In the genomic region with DNA sequence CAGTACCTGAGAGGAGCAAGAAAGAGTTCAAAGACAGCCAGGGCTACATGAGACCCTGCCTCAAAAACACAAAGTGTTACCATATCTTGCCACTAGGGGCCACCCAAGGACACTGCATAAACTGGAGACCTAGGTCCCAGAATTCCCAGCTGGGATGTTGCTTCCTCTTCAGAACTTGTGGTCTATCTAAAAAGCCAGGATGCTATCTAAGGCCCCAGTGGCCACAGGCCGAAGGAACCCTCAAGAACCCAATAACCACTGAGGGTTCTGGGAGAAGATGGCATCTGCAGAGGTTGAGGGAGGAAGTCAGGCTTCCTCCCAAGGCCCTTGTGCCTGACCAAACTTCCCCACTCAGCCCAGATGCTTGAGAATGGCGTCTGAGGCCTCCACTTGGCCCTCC, we compare ENCODE assay signal across 8 mouse cellular contexts. TPM values are rescaled to one million over a fixed set of nuclear protein-coding genes. Genes with fewer than 3 reads are reported as not detected.
A peak's percentile ranks its signal among the peaks of the same experiment; 100 is the strongest.
DNase-seq lines count a peak whose midpoint lies in the region; ATAC-seq and TF ChIP-seq lines count a peak whose summit lies in the region.

No protein-coding gene starts in this region.

- 18% methylated on average over 2 of the region's 2 CpGs for WGBS in heart, adult 2 months

- peaks cover 2% of the 10 kb centered on the region for H3K4me1 ChIP-seq in ES-Bruce4 (ENCODE audit: control insufficient read depth, insufficient read depth, low read length)
- H3K4me1 ChIP-seq in heart, adult 2 months (ENCODE audit: control insufficient read depth, insufficient read depth, low read length): no peaks in the 10 kb centered on the region

- no peak overlapping the region for H3K27ac ChIP-seq in ES-Bruce4 (ENCODE audit: insufficient read depth, low read length)
- H3K27ac ChIP-seq in heart, adult 2 months: no peak overlapping the region
- H3K27ac ChIP-seq in layer of hippocampus, adult 2 months: no peak overlapping the region

- no peaks in the 10 kb centered on the region for H3K36me3 ChIP-seq in ES-Bruce4 (ENCODE audit: control insufficient read depth, insufficient read depth, low read length, poor library complexity, severe bottlenecking)
- H3K36me3 ChIP-seq in heart, adult 2 months (ENCODE audit: control insufficient read depth, insufficient read depth, low read length): no peaks in the 10 kb centered on the region

- peak overlapping the region; percentile 10; the same call in 1 of the 2 replicates for H3K4me3 ChIP-seq in ES-Bruce4 (ENCODE audit: low read depth, low read length)
- no peak overlapping the region for H3K4me3 ChIP-seq in heart, adult 2 months
- no peak overlapping the region for H3K4me3 ChIP-seq in layer of hippocampus, adult 2 months

- peak; percentile 47 for DNase-seq in WW6 (ENCODE audit: low read depth, low spot score)
- peak; percentile 91 for DNase-seq in embryo, embryonic 10.5 days (ENCODE audit: low spot score)
- DNase-seq in heart, adult 2 months: peak; percentile 58 to 73
- DNase-seq in layer of hippocampus, adult 2 months (ENCODE audit: low spot score in 2 of 2): peak; percentile 28 to 66
- DNase-seq in lung, postnatal 10 days: peak; percentile 85
- peak; percentile 28 for DNase-seq in right cerebral cortex, postnatal 25 days

- no peaks in the 10 kb centered on the region for H3K9me3 ChIP-seq in ES-Bruce4 (replicated peaks; ENCODE audit: control insufficient read depth, insufficient read depth, low read length, poor library complexity, severe bottlenecking)

- TF ChIP-seq CTCF in ES-Bruce4 (IDR thresholded peaks at IDR 0.05; ENCODE audit: low read depth, low read length): peak; percentile 49
- peak; percentile 98 for TF ChIP-seq CTCF in heart, adult 2 months (IDR thresholded peaks at IDR 0.05)
- peak; percentile 97 for TF ChIP-seq CTCF in layer of hippocampus, adult 2 months (conservative IDR thresholded peaks at IDR 0.05)

- H3K27me3 ChIP-seq in ES-Bruce4 (ENCODE audit: control insufficient read depth, insufficient read depth, low read length, poor library complexity, severe bottlenecking): no peaks in the 10 kb centered on the region
- H3K27me3 ChIP-seq in heart, adult 2 months (ENCODE audit: control insufficient read depth, insufficient read depth, low read length): no peaks in the 10 kb centered on the region

- TF ChIP-seq POLR2A in ES-Bruce4 (IDR thresholded peaks at IDR 0.05; ENCODE audit: insufficient read depth, low read length): no peak
- TF ChIP-seq POLR2A in heart, adult 2 months (IDR thresholded peaks at IDR 0.05; ENCODE audit: insufficient read depth, low read depth, low read length): no peak

- no peak for ATAC-seq in inflammation-experienced regulatory T-cells, adult 6 months

- intact Hi-C loops in heart, adult 2 months (cut with DNase I): loop anchor here (2.0 to 5.0 kb wide), 3 partner anchors 53 to 285 kb away; a partner anchor contains a TSS

- H3K79me2 ChIP-seq in heart, adult 2 months (replicated peaks; ENCODE audit: control insufficient read depth, insufficient read depth, low read length): no peaks in the 10 kb centered on the region

- no peak for TF ChIP-seq EP300 in ES-Bruce4 (IDR thresholded peaks at IDR 0.05; ENCODE audit: insufficient read depth, low read depth, low read length)
- TF ChIP-seq EP300 in heart, adult 2 months (IDR thresholded peaks at IDR 0.05; ENCODE audit: insufficient read depth, low read depth, low read length): peak; percentile 58; the same call in 1 of the 2 replicates

- H3K9ac ChIP-seq in ES-Bruce4 (ENCODE audit: low read depth, poor library complexity, severe bottlenecking): peak overlapping the region; percentile 42
- H3K9ac ChIP-seq in heart, adult 2 months (ENCODE audit: low read depth, low read length): no peak overlapping the region

RNA-seq across cellular contexts. Expression of a gene that starts 30.2 kb away (rescaled TPM):
- polyA plus RNA-seq in ES-Bruce4 (2011; ENCODE audit: insufficient read depth, insufficient read length, low read depth, missing spikeins): 32.9 and 33.8 TPM in 2 replicates
- under 1 TPM; 0.63 to 0.66 TPM for total RNA-seq in heart, adult 2 months (2021)
- polyA plus RNA-seq in heart, adult 2 months (2012; rRNA removed): 0.76 and 1.2 TPM in 2 replicates
- total RNA-seq in layer of hippocampus, adult 2 months (2021): 1 to 10 TPM in 1 of 2 experiments, under 1 TPM in 1; 0.77 to 1.4 TPM
- polyA plus RNA-seq in inflammation-experienced regulatory T-cells, adult 6 months (2017; shearing (Covaris generic)): 1 to 10 TPM; 3.1 to 9.7 (median 4.6) TPM

RNA-seq across cellular contexts. Expression of a gene that starts 34.4 kb away (rescaled TPM):
- 9.4 and 20.2 TPM in 2 replicates for polyA plus RNA-seq in ES-Bruce4 (2011; ENCODE audit: insufficient read depth, insufficient read length, low read depth, missing spikeins)
- 100 to 1,000 TPM in 1 of 2 experiments, 10 to 100 TPM in 1; 86.6 to 107 TPM for total RNA-seq in heart, adult 2 months (2021)
- 176 and 204 TPM in 2 replicates for polyA plus RNA-seq in heart, adult 2 months (2012; rRNA removed)
- total RNA-seq in layer of hippocampus, adult 2 months (2021): 10 to 100 TPM; 14.3 to 18.6 TPM
- not detected for polyA plus RNA-seq in inflammation-experienced regulatory T-cells, adult 6 months (2017; shearing (Covaris generic))

RNA-seq across cellular contexts. Expression of a gene that starts 48.2 kb away (rescaled TPM):
- 2.3 and 3.3 TPM in 2 replicates for polyA plus RNA-seq in ES-Bruce4 (2011; ENCODE audit: insufficient read depth, insufficient read length, low read depth, missing spikeins)
- under 1 TPM; 0.55 to 0.84 TPM for total RNA-seq in heart, adult 2 months (2021)
- 0.59 and 1.7 TPM in 2 replicates for polyA plus RNA-seq in heart, adult 2 months (2012; rRNA removed)
- total RNA-seq in layer of hippocampus, adult 2 months (2021): 1 to 10 TPM; 3.4 to 4.7 TPM
- 10 to 100 TPM; 13.4 to 30.1 (median 27.0) TPM for polyA plus RNA-seq in inflammation-experienced regulatory T-cells, adult 6 months (2017; shearing (Covaris generic))

RNA-seq across cellular contexts. Expression of a gene that starts 53.3 kb away (rescaled TPM):
- polyA plus RNA-seq in ES-Bruce4 (2011; ENCODE audit: insufficient read depth, insufficient read length, low read depth, missing spikeins): 92.7 and 98.2 TPM in 2 replicates
- 100 to 1,000 TPM; 104 to 116 TPM for total RNA-seq in heart, adult 2 months (2021)
- polyA plus RNA-seq in heart, adult 2 months (2012; rRNA removed): 64.4 and 119 TPM in 2 replicates
- total RNA-seq in layer of hippocampus, adult 2 months (2021): 10 to 100 TPM; 89.3 to 92.1 TPM
- 1 to 10 TPM; 3.3 to 4.6 (median 3.3) TPM for polyA plus RNA-seq in inflammation-experienced regulatory T-cells, adult 6 months (2017; shearing (Covaris generic))

Comparison
In these comparisons a context has a peak if more than half of its experiments do, and no peak if none do; other contexts are left out.
1. DNase-seq: peak in every context shown above with its lines; median percentile 91 in embryo, embryonic 10.5 days; 85 in lung, postnatal 10 days; 66 in heart, adult 2 months; 47 in WW6; 47 in layer of hippocampus, adult 2 months; 28 in right cerebral cortex, postnatal 25 days.